Mouse (Mus musculus) activated CD4-positive, CD25-positive, alpha-beta regulatory T cell, adult 4 months (primary cell): ENCODE results near the gene Megf8. TPM values are rescaled to one million over a fixed set of nuclear protein-coding genes. Genes with fewer than 3 reads are reported as not detected.

Experiments
- ATAC-seq: one replicate; pipeline ENCODE4 v1.8.0; 2017
- polyA plus RNA-seq, 2 experiments: library from polyadenylated mRNA; unstranded; fragments of 100-300 nt; shearing (Covaris generic); gene quantifications; one replicate each; pipeline ENCODE4 v1.2.1; 2017

Megf8 gene
- polyA plus RNA-seq, 2 experiments from 2014 or later, result 0.03 TPM; not detected in 1

GRCm38 (mm10) chr7:25341000-25341784 lies 24.2 kb downstream of the Megf8 start:
- ATAC-seq, result no peak

- no peak for ATAC-seq
Observed at GRCm38 (mm10) chr7:25348861-25349260, 31.9 kb downstream of the Megf8 start.

GRCm38 (mm10) chr7:25358721-25359206 lies 41.8 kb downstream of the Megf8 start:
- ATAC-seq, result no peak

- ATAC-seq, result no peak
Observed at GRCm38 (mm10) chr7:25363151-25363550, 46.2 kb downstream of the Megf8 start.

- no peak for ATAC-seq
Observed at GRCm38 (mm10) chr7:25363632-25364031, 46.7 kb downstream of the Megf8 start.

GRCm38 (mm10) chr7:25365937-25366625 lies 49.1 kb downstream of the Megf8 start:
- no peak for ATAC-seq

- ATAC-seq, result no peak
Observed at GRCm38 (mm10) chr7:25367632-25368293, 50.8 kb downstream of the Megf8 start.

- no peak for ATAC-seq
Observed at GRCm38 (mm10) chr7:25368333-25368732, 51.4 kb downstream of the Megf8 start.

GRCm38 (mm10) chr7:25369058-25369749 lies 52.2 kb downstream of the Megf8 start, which contains the start of gene Cnfn:
Cnfn (minus strand) TSS chr7:25369724.
- ATAC-seq, result no peak

- ATAC-seq, result no peak
Observed at GRCm38 (mm10) chr7:25372441-25372840, 55.5 kb downstream of the Megf8 start.

GRCm38 (mm10) chr7:25376556-25376955 lies 59.6 kb downstream of the Megf8 start:
- ATAC-seq, result no peak

GRCm38 (mm10) chr7:25377100-25377700 lies 60.2 kb downstream of the Megf8 start:
- no peak for ATAC-seq

GRCm38 (mm10) chr7:25378181-25379100 lies 61.5 kb downstream of the Megf8 start:
- no peak for ATAC-seq

GRCm38 (mm10) chr7:25379551-25380351 lies 62.8 kb downstream of the Megf8 start:
- peak; percentile 92 for ATAC-seq

- ATAC-seq, result no peak
Observed at GRCm38 (mm10) chr7:25380392-25381283, 63.7 kb downstream of the Megf8 start.

GRCm38 (mm10) chr7:25381284-25381680 lies 64.3 kb downstream of the Megf8 start:
- ATAC-seq, result no peak

- ATAC-seq, result no peak
Observed at GRCm38 (mm10) chr7:25382541-25382940, 65.6 kb downstream of the Megf8 start.

GRCm38 (mm10) chr7:25383385-25383784 lies 66.4 kb downstream of the Megf8 start:
- no peak for ATAC-seq

- ATAC-seq, result no peak
Observed at GRCm38 (mm10) chr7:25383891-25384290, 66.9 kb downstream of the Megf8 start.
